Mouse (Mus musculus) stomach, postnatal 0 days (tissue): ENCODE measurements at regions not wholly inside any gene's neighbourhood (a gene's known extent, or its start where the extent isn't known, plus 50 kb on each side); places are given as distances from the start of the nearest gene placed in this dataset.
A peak's percentile ranks its signal among the peaks of the same experiment; 100 is the strongest.

Source experiments
- ATAC-seq: fragments of 200-750 bp; cut with Nextera tagmentation; 2 replicates; pipeline ENCODE4 v1.8.0; 2017; ENCODE audit not compliant: low FRiP score, low TSS enrichment
- DNase-seq: peaks from one replicate; pipeline ENCODE4 v3.0.0-alpha.2; 2016; ENCODE audit warnings: low spot score
- H3K27ac ChIP-seq: fragments of 300-500 bp; sonication (generic); replicated peaks from 2 replicates; pipeline ENCODE4 v1.5.1; 2014; ENCODE audit warnings: mild to moderate bottlenecking, control low read depth
- H3K27me3 ChIP-seq: fragments of 300-500 bp; sonication (generic); 2 replicates; pipeline ENCODE4 v1.6.1; 2014; ENCODE audit warnings: low read length; ENCODE audit not compliant: control insufficient read depth, insufficient read depth
- H3K36me3 ChIP-seq: fragments of 300-500 bp; sonication (generic); 2 replicates; pipeline ENCODE4 v1.6.1; 2014; ENCODE audit warnings: low read length, mixed read lengths; ENCODE audit not compliant: control insufficient read depth, insufficient read depth
- H3K4me1 ChIP-seq: fragments of 300-500 bp; sonication (generic); replicated peaks from 2 replicates; pipeline ENCODE4 v1.6.1; 2014; ENCODE audit warnings: antibody characterized with exemption; ENCODE audit not compliant: control insufficient read depth, insufficient read depth
- H3K4me2 ChIP-seq: fragments of 300-500 bp; sonication (generic); replicated peaks from 2 replicates; pipeline ENCODE4 v1.6.1; 2014; ENCODE audit warnings: low read depth, mild to moderate bottlenecking, control low read depth, moderate library complexity
- H3K4me3 ChIP-seq: fragments of 300-500 bp; sonication (generic); 2 replicates; pipeline ENCODE4 v1.5.1; 2014; ENCODE audit warnings: low read depth, low read length, control low read depth
- H3K9ac ChIP-seq: fragments of 300-500 bp; sonication (generic); 2 replicates; pipeline ENCODE4 v1.6.1; 2014; ENCODE audit warnings: mild to moderate bottlenecking, low read length, control low read depth, mixed read lengths
- H3K9me3 ChIP-seq: fragments of 300-500 bp; sonication (generic); 2 replicates; pipeline ENCODE4 v1.6.1; 2016; ENCODE audit warnings: low read length; ENCODE audit not compliant: control insufficient read depth
- CTCF ChIP-seq: IDR thresholded peaks from 2 replicates; pipeline ENCODE4 v1.5.1; 2016; ENCODE audit warnings: antibody characterized with exemption, low read depth, mild to moderate bottlenecking, moderate library complexity
- EP300 ChIP-seq: optimal IDR thresholded peaks from 2 replicates; pipeline ENCODE3; 2016; ENCODE audit warnings: antibody characterized with exemption
- WGBS: fragments of 180-500 bp; shearing (Covaris S2); extraction: QIAGEN DNeasy Blood & Tissue Kit; methylation state at CpG from one replicate; pipeline ENCODE4 v1.1.7; 2014; 5-methylcytosine and 5-hydroxymethylcytosine counted together

GRCm38 (mm10) chr11:10205257-10205656, 908.8 kb upstream of the Vwc2 start:
- H3K4me2 ChIP-seq = no peak overlapping the region
- 0 out of 2 replicates have a peak, but pooled peaks have one; percentile 12 for TF ChIP-seq CTCF
- TF ChIP-seq EP300 = no peak
- DNase-seq = no peak
- 68% methylated on average over 3 of the region's 3 CpGs for WGBS
- no peak for ATAC-seq
- H3K36me3 ChIP-seq = no peaks in the 10 kb centered on the region
- H3K9ac ChIP-seq = no peak overlapping the region
- H3K4me1 ChIP-seq = no peaks in the 10 kb centered on the region
- H3K27me3 ChIP-seq = no peaks in the 10 kb centered on the region
- H3K4me3 ChIP-seq = no peak overlapping the region
- no peaks in the 10 kb centered on the region for H3K9me3 ChIP-seq
- H3K27ac ChIP-seq = no peak overlapping the region
